Mouse (Mus musculus) neural tube, embryonic 11.5 days (tissue): ENCODE measurements around the gene Rbpj. TPM values are rescaled to one million over a fixed set of nuclear protein-coding genes. Genes with fewer than 3 reads are reported as not detected.

ENCODE experiments used
- ATAC-seq: fragments of 200-750 bp; cut with Nextera tagmentation; 2 replicates; pipeline ENCODE4 v1.8.0; 2017; ENCODE audit warnings: moderate number of reproducible peaks, mild to moderate bottlenecking, moderate TSS enrichment, moderate library complexity; ENCODE audit not compliant: insufficient read depth, low FRiP score, low TSS enrichment
- DNase-seq: peaks from one replicate; pipeline ENCODE4 v3.0.0-alpha.2; 2015; ENCODE audit warnings: low spot score
- H3K27ac ChIP-seq: fragments of 300-500 bp; sonication (generic); 2 replicates; pipeline ENCODE4 v1.5.1; 2014; ENCODE audit warnings: low read depth, mild to moderate bottlenecking, low read length
- H3K27me3 ChIP-seq: fragments of 300-500 bp; sonication (generic); 2 replicates; pipeline ENCODE4 v1.6.1; 2014; ENCODE audit warnings: mild to moderate bottlenecking, low read length, mixed read lengths; ENCODE audit not compliant: control insufficient read depth, insufficient read depth
- H3K36me3 ChIP-seq: fragments of 300-500 bp; sonication (generic); 2 replicates; pipeline ENCODE4 v1.6.1; 2014; ENCODE audit warnings: mild to moderate bottlenecking, low read length, moderate library complexity, mixed read lengths; ENCODE audit not compliant: control insufficient read depth, insufficient read depth
- H3K4me1 ChIP-seq: fragments of 300-500 bp; sonication (generic); 2 replicates; pipeline ENCODE4 v1.6.1; 2014; ENCODE audit warnings: low read length, mixed read lengths; ENCODE audit not compliant: control insufficient read depth, insufficient read depth
- H3K4me2 ChIP-seq: fragments of 300-500 bp; sonication (generic); 2 replicates; pipeline ENCODE4 v1.6.1; 2014; ENCODE audit warnings: low read depth, mild to moderate bottlenecking, moderate library complexity
- H3K4me3 ChIP-seq: fragments of 300-500 bp; sonication (generic); 2 replicates; pipeline ENCODE4 v1.5.1; 2014; ENCODE audit warnings: low read depth, low read length
- H3K9ac ChIP-seq: fragments of 300-500 bp; sonication (generic); 2 replicates; pipeline ENCODE4 v1.6.1; 2014; ENCODE audit warnings: mild to moderate bottlenecking, low read length
- H3K9me3 ChIP-seq: fragments of 300-500 bp; sonication (generic); 2 replicates; pipeline ENCODE4 v1.6.1; 2016; ENCODE audit warnings: low read length; ENCODE audit not compliant: control insufficient read depth
- WGBS: fragments of 180-500 bp; shearing (Covaris S2); extraction: QIAGEN DNeasy Blood & Tissue Kit; methylation state at CpG from one replicate; pipeline ENCODE4 v1.1.7; 2014; 5-methylcytosine and 5-hydroxymethylcytosine counted together
- polyA plus RNA-seq: library from polyadenylated mRNA; unstranded; fragments of >200 nt; fragmentation: Nextera tagmentation; extraction: Ambion mirVana; gene quantifications from 2 replicates; pipeline ENCODE4 v1.2.1, GENCODE M21; 2014

Gene Rbpj
- 59.4 and 61.1 TPM in 2 replicates for polyA plus RNA-seq

GRCm38 (mm10) chr5:53465883-53466282 lies at the start of gene Rbpj:
Gene Rbpj (plus strand): TSS chr5:53466152.
- Histone ChIP-seq H3K4me1 (no peaks in the 10 kb centered on the region), H3K27ac (no peak within 1 kb of the TSS)
- ATAC-seq = no peak

GRCm38 (mm10) chr5:53420777-53421176 lies 45.2 kb upstream of the Rbpj start:
- Histone ChIP-seq H3K9me3 (no peaks in the 10 kb centered on the region), H3K36me3 (no peaks in the 10 kb centered on the region), H3K27ac (no peak overlapping the region), H3K27me3 (no peaks in the 10 kb centered on the region), H3K4me3 (no peak overlapping the region), H3K4me2 (no peak overlapping the region), H3K9ac (no peak overlapping the region), H3K4me1 (no peaks in the 10 kb centered on the region)
- no peak for ATAC-seq
- WGBS = 82% methylated on average over 1 of the region's 1 CpGs
- DNase-seq = no peak

More at GRCm38 (mm10) chr5:53465883-53466282, at the start of gene Rbpj:
- no peak within 1 kb of the TSS for H3K4me2 ChIP-seq
- H3K9ac ChIP-seq = no peak within 1 kb of the TSS
- H3K9me3 ChIP-seq = no peaks in the 10 kb centered on the region
- H3K27me3 ChIP-seq = no peaks in the 10 kb centered on the region
- no peak for DNase-seq
- H3K36me3 ChIP-seq = no peaks in the 10 kb centered on the region
- H3K4me3 ChIP-seq = no peak within 1 kb of the TSS
- WGBS = 92% methylated on average over 9 of the region's 9 CpGs

- ATAC-seq = no peak
- Histone ChIP-seq H3K36me3 (no peaks in the 10 kb centered on the region), H3K27me3 (no peaks in the 10 kb centered on the region), H3K4me1 (no peaks in the 10 kb centered on the region), H3K9ac (no peak overlapping the region), H3K4me3 (no peak overlapping the region), H3K4me2 (no peak overlapping the region), H3K27ac (no peak overlapping the region), H3K9me3 (no peaks in the 10 kb centered on the region)
- no peak for DNase-seq
- 84% methylated on average over 4 of the region's 4 CpGs for WGBS
Measured at GRCm38 (mm10) chr5:53421291-53421690, 44.7 kb upstream of the Rbpj start.

- no peak for DNase-seq
- no peak overlapping the region for H3K27ac ChIP-seq
- H3K9me3 ChIP-seq = no peaks in the 10 kb centered on the region
- H3K9ac ChIP-seq = no peak overlapping the region
- H3K4me2 ChIP-seq = no peak overlapping the region
- WGBS = 87% methylated on average over 4 of the region's 4 CpGs
- H3K27me3 ChIP-seq = no peaks in the 10 kb centered on the region
- ATAC-seq = no peak
- no peaks in the 10 kb centered on the region for H3K36me3 ChIP-seq
- H3K4me3 ChIP-seq = no peak overlapping the region
- no peaks in the 10 kb centered on the region for H3K4me1 ChIP-seq
Measured at GRCm38 (mm10) chr5:53427411-53427810, 38.5 kb upstream of the Rbpj start.

GRCm38 (mm10) chr5:53429683-53430477 lies 36.1 kb upstream of the Rbpj start:
- DNase-seq (no peak), ATAC-seq (no peak)
- Histone ChIP-seq H3K9ac (no peak overlapping the region), H3K27me3 (no peaks in the 10 kb centered on the region), H3K4me3 (no peak overlapping the region), H3K9me3 (no peaks in the 10 kb centered on the region), H3K27ac (no peak overlapping the region), H3K4me1 (no peaks in the 10 kb centered on the region), H3K36me3 (no peaks in the 10 kb centered on the region), H3K4me2 (no peak overlapping the region)
- WGBS = 84% methylated on average over 10 of the region's 10 CpGs

GRCm38 (mm10) chr5:53432451-53432850 lies 33.5 kb upstream of the Rbpj start:
- Histone ChIP-seq H3K4me2 (no peak overlapping the region), H3K9me3 (no peaks in the 10 kb centered on the region), H3K9ac (no peak overlapping the region), H3K4me3 (no peak overlapping the region), H3K36me3 (no peaks in the 10 kb centered on the region), H3K27me3 (no peaks in the 10 kb centered on the region), H3K27ac (no peak overlapping the region), H3K4me1 (no peaks in the 10 kb centered on the region)
- no peak for ATAC-seq
- DNase-seq = no peak
- 82% methylated on average over 4 of the region's 4 CpGs for WGBS

- WGBS = 88% methylated on average over 6 of the region's 6 CpGs
- no peak overlapping the region for H3K27ac ChIP-seq
- ATAC-seq = no peak
- no peaks in the 10 kb centered on the region for H3K9me3 ChIP-seq
- no peaks in the 10 kb centered on the region for H3K36me3 ChIP-seq
- no peaks in the 10 kb centered on the region for H3K4me1 ChIP-seq
- no peak overlapping the region for H3K4me2 ChIP-seq
- no peaks in the 10 kb centered on the region for H3K27me3 ChIP-seq
- H3K9ac ChIP-seq = no peak overlapping the region
- DNase-seq = no peak
- no peak overlapping the region for H3K4me3 ChIP-seq
Measured at GRCm38 (mm10) chr5:53436905-53437632, 28.9 kb upstream of the Rbpj start.

- Histone ChIP-seq H3K36me3 (no peaks in the 10 kb centered on the region), H3K27ac (no peak overlapping the region), H3K4me2 (no peak overlapping the region), H3K9me3 (no peaks in the 10 kb centered on the region), H3K4me3 (no peak overlapping the region), H3K9ac (no peak overlapping the region), H3K4me1 (no peaks in the 10 kb centered on the region), H3K27me3 (no peaks in the 10 kb centered on the region)
- WGBS = 79% methylated on average over 4 of the region's 4 CpGs
- DNase-seq (no peak), ATAC-seq (no peak)
Measured at GRCm38 (mm10) chr5:53437767-53438166, 28.2 kb upstream of the Rbpj start.

GRCm38 (mm10) chr5:53438268-53438667 lies 27.7 kb upstream of the Rbpj start:
- Histone ChIP-seq H3K27me3 (no peaks in the 10 kb centered on the region), H3K36me3 (no peaks in the 10 kb centered on the region), H3K27ac (no peak overlapping the region), H3K9me3 (no peaks in the 10 kb centered on the region), H3K4me2 (no peak overlapping the region), H3K9ac (no peak overlapping the region), H3K4me1 (no peaks in the 10 kb centered on the region), H3K4me3 (no peak overlapping the region)
- 94% methylated on average over 3 of the region's 3 CpGs for WGBS
- ATAC-seq (no peak), DNase-seq (no peak)
